Mouse (Mus musculus): ENCODE data around the gene Rbfox2.

DNA sequence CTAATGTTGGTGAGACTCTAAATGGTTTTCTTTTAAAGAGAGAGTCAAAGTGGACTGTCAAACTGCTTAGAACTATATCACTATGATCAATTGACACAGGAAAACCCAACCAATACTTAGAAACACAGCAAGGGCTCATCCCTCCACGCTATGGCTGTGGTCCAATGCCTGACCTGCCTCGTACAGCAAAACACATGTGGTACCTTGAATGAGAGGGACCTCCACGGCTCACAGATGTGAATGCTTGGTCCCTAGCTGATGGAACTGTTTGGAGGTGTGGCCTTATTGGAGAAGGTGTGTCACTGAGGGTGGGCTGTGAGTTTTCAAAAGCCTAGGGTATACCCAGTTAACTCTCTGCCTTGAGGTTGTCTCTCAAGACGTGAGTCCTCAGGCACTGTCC, 159.9 kb downstream of the Rbfox2 start:
- TF ChIP-seq CTCF (IDR thresholded peaks at IDR 0.05; ENCODE audit: low read depth) (no peak), EP300 (IDR thresholded peaks at IDR 0.05; ENCODE audit: low read depth) (no peak)

Data from liver, embryonic 14.5 days (tissue).